Mouse (Mus musculus) testis, adult 2 months (tissue): ENCODE results near the gene Erich6. TPM values are rescaled to one million over a fixed set of nuclear protein-coding genes. Genes with fewer than 3 reads are reported as not detected.
"Not testable (repeated sequence)": the region's sequence is repeated elsewhere in the genome, so short reads cannot be mapped to it uniquely, and the experiment has no call there.

Source experiments
- H3K27ac ChIP-seq: fragments of 200-500 bp; 2 replicates; pipeline ENCODE4 v1.5.1; 2012; ENCODE audit warnings: low read depth, low read length; ENCODE audit not compliant: control insufficient read depth, insufficient read depth
- H3K27me3 ChIP-seq: fragments of 200-500 bp; 2 replicates; pipeline ENCODE4 v1.6.1; 2012; ENCODE audit warnings: mild to moderate bottlenecking, low read length, moderate library complexity; ENCODE audit not compliant: control insufficient read depth, insufficient read depth
- H3K36me3 ChIP-seq: fragments of 200-500 bp; 2 replicates; pipeline ENCODE4 v1.6.1; 2012; ENCODE audit warnings: mild to moderate bottlenecking, low read length; ENCODE audit not compliant: control insufficient read depth, insufficient read depth
- H3K4me1 ChIP-seq: fragments of 200-500 bp; 2 replicates; pipeline ENCODE4 v1.6.1; 2012; ENCODE audit warnings: low read length; ENCODE audit not compliant: control insufficient read depth, insufficient read depth
- H3K4me3 ChIP-seq: fragments of 200-500 bp; 2 replicates; pipeline ENCODE4 v1.5.1; 2012; ENCODE audit warnings: low read depth, mild to moderate bottlenecking, low read length, moderate library complexity, mixed read lengths; ENCODE audit not compliant: control insufficient read depth
- CTCF ChIP-seq: fragments of 200-500 bp; IDR thresholded peaks from 2 replicates; pipeline ENCODE4 v1.5.1; 2012; ENCODE audit warnings: low read depth, mild to moderate bottlenecking, inconsistent platforms, low read length, moderate library complexity; ENCODE audit not compliant: control insufficient read depth, insufficient read depth, insufficient replicate concordance
- POLR2A ChIP-seq: fragments of 200-500 bp; IDR thresholded peaks from 2 replicates; pipeline ENCODE4 v1.6.1; 2012; ENCODE audit warnings: low read depth, mild to moderate bottlenecking, inconsistent platforms, low read length, moderate library complexity; ENCODE audit not compliant: control insufficient read depth
- polyA plus RNA-seq: library from polyadenylated mRNA; depleted of rRNA; stranded (reverse); fragments of >200 nt; gene quantifications from 2 replicates; pipeline ENCODE4 v1.2.3, GENCODE M21; 2012

Gene Erich6
- polyA plus RNA-seq, 1 experiment = 45.1 TPM

- Histone ChIP-seq H3K4me3 (no peak overlapping the region), H3K36me3 (no peaks in the 10 kb centered on the region), H3K27me3 (no peaks in the 10 kb centered on the region), H3K27ac (no peak overlapping the region), H3K4me1 (no peaks in the 10 kb centered on the region)
- no peak for TF ChIP-seq CTCF
- no peak for TF ChIP-seq POLR2A
Observed at GRCm38 (mm10) chr3:58608506-58608905, 28.5 kb downstream of the Erich6 start.

GRCm38 (mm10) chr3:58593623-58594022 lies 43.4 kb downstream of the Erich6 start:
- no peak overlapping the region for H3K27ac ChIP-seq
- no peak for TF ChIP-seq CTCF
- no peak for TF ChIP-seq POLR2A
- H3K4me1 ChIP-seq = no peaks in the 10 kb centered on the region
- H3K27me3 ChIP-seq = no peaks in the 10 kb centered on the region
- no peak overlapping the region for H3K4me3 ChIP-seq
- no peaks in the 10 kb centered on the region for H3K36me3 ChIP-seq

GRCm38 (mm10) chr3:58592666-58593065 lies 44.3 kb downstream of the Erich6 start:
- H3K27ac ChIP-seq, H3K27me3 ChIP-seq, H3K4me3 ChIP-seq, H3K4me1 ChIP-seq, H3K36me3 ChIP-seq: not testable (repeated sequence)

- not testable (repeated sequence) for H3K27ac ChIP-seq, H3K36me3 ChIP-seq, H3K4me1 ChIP-seq, H3K4me3 ChIP-seq, H3K27me3 ChIP-seq
Observed at GRCm38 (mm10) chr3:58590544-58590943, 46.5 kb downstream of the Erich6 start.

GRCm38 (mm10) chr3:58582788-58583426 lies 54.1 kb downstream of the Erich6 start:
- H3K4me1 ChIP-seq = no peaks in the 10 kb centered on the region
- H3K27ac ChIP-seq = no peak overlapping the region
- no peak for TF ChIP-seq POLR2A
- no peak for TF ChIP-seq CTCF
- H3K27me3 ChIP-seq = no peaks in the 10 kb centered on the region
- H3K36me3 ChIP-seq = no peaks in the 10 kb centered on the region; the same call in 1 of the 2 replicates
- no peak overlapping the region for H3K4me3 ChIP-seq

- H3K27ac ChIP-seq = no peak overlapping the region
- TF ChIP-seq CTCF (no peak), POLR2A (no peak)
- no peaks in the 10 kb centered on the region; the same call in 1 of the 2 replicates for H3K36me3 ChIP-seq
- H3K4me1 ChIP-seq = no peaks in the 10 kb centered on the region
- H3K4me3 ChIP-seq = no peak overlapping the region
- H3K27me3 ChIP-seq = no peaks in the 10 kb centered on the region
Observed at GRCm38 (mm10) chr3:58582297-58582696, 54.7 kb downstream of the Erich6 start.

GRCm38 (mm10) chr3:58581530-58581929 lies 55.5 kb downstream of the Erich6 start:
- H3K27me3 ChIP-seq = no peaks in the 10 kb centered on the region
- H3K4me1 ChIP-seq = no peaks in the 10 kb centered on the region
- H3K27ac ChIP-seq = no peak overlapping the region
- TF ChIP-seq CTCF (no peak), POLR2A (no peak)
- H3K4me3 ChIP-seq = no peak overlapping the region
- no peaks in the 10 kb centered on the region; the same call in 1 of the 2 replicates for H3K36me3 ChIP-seq

GRCm38 (mm10) chr3:58577506-58578050 lies 59.4 kb downstream of the Erich6 start:
- Histone ChIP-seq H3K36me3 (no peaks in the 10 kb centered on the region; the same call in 1 of the 2 replicates), H3K27ac (no peak overlapping the region; the same call in none of the 2 replicates), H3K4me1 (no peaks in the 10 kb centered on the region), H3K27me3 (no peaks in the 10 kb centered on the region), H3K4me3 (no peak overlapping the region; the same call in 1 of the 2 replicates)
- TF ChIP-seq POLR2A (no peak), CTCF (no peak)
